Mouse (Mus musculus) hematopoietic stem cell, adult 5-6 weeks (primary cell): ENCODE measurements around the gene 4921504E06Rik. TPM values are rescaled to one million over a fixed set of nuclear protein-coding genes. Genes with fewer than 3 reads are reported as not detected.

Source experiments
- ATAC-seq, 2 experiments: fragments of 125-278 bp in 1 of 2; replicated peaks in 1 of 2; 2 replicates each; pipeline ENCODE4 v1.8.0; 2016 to 2017; ENCODE audit warnings: inconsistent platforms in 2 of 2, mild to moderate bottlenecking in 2 of 2, moderate number of reproducible peaks in 2 of 2, low read depth in 1 of 2, moderate TSS enrichment in 1 of 2; ENCODE audit not compliant: low FRiP score in 2 of 2, poor library complexity in 2 of 2, severe bottlenecking in 2 of 2, insufficient read depth in 1 of 2, low TSS enrichment in 1 of 2
- total RNA-seq: library from RNA; stranded (forward); fragments of 172-1452, 232-1000 nt; gene quantifications from 2 replicates; pipeline ENCODE4 v1.2.3, GENCODE M21; 2017

4921504E06Rik gene
- total RNA-seq, 1 experiment from 2014 or later, result not detected

DNA sequence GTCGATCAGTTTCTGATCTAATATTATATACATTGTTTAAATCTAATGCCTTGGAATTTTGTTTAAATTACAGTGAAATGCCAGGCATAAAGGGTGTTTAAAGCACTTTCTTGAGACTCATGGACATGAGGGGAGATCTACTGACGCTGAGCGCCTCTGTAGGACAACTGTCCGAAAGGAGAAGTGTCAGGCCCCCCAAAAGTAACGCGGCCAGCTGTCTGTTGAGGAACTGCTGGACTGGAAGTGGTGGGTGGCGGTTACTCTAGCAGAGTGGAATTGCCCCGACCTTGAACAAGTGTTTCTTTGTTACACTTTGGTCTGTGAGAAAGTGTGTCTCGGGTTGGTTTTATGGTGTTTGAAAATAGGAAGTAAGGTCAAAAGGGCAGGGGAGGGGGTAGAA is 109.4 kb downstream of the 4921504E06Rik start:
- no peak for ATAC-seq

DNA sequence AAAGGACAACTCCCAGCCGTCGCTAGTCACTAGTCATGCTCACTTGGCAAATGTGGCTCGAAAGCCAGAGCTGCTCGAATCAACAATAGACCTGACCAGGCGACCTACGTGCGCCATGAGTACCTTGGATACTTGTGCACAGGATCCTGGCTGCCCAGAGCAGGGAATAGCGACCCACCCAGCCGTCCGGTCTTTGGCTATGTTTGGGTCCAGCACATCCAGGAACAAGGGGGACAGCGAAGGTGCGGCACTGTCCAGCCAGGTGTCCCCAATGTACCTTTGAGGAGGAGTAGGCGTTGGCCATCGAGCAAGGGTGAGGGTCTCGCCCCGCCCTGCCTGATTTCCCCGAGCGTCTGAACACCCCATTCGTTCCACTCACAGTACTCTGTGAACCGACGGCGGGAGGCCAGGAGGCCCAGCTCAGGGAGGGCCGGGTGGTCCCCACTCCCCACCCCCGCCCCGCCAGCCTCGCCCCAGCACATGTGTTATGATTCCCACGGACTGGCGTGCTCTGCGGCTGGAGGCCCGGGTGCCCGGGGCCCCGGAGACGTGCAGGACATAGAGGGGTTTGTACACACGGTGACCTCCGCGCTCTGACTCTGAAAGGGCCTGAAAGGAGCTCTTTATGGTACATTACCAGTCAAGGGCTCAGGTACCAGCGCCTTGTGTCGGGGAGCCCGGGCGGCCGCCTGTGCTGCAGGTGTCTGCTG is 121.9 kb downstream of the 4921504E06Rik start:
- ATAC-seq, result no peak

DNA sequence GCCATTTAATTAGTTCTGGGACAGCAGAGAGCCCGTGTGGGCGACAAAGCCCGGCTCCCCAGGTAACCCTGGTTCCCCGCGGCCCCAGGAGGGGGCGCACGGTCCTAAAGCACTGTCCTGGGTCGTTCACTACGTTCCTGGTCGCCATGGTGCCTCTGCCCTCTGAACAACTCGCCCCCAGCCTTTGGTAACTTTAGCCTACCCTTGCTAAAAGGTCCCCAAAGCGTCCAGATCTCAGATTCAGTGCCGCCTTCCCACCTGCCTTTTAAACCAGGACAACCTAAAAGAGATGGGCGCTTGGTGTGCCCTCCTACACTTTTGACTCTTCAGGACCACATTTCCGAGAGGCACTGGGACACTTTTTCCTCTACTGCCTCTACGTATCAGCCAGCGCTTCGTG is 122.5 kb downstream of the 4921504E06Rik start:
- ATAC-seq, result no peak

DNA sequence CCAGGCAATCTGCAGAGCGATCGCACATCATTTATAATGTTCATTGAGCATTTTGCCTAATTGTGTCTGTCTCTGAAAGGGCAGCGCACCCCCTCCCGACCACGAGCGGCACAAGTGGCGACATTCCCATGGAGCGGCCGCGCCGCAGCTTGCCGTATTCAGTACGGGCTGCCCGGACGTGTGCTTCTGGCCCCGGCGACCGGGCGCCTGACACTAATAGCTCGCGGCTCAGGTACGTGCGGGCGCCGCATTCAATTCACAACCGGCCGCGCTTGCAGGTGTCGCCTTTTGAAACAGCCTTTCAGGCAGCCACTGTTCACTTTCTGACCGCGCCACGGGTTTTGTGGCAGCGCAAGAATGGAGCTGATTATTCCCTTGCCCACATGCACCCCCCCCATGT is 123.0 kb downstream of the 4921504E06Rik start:
- ATAC-seq, result no peak

DNA sequence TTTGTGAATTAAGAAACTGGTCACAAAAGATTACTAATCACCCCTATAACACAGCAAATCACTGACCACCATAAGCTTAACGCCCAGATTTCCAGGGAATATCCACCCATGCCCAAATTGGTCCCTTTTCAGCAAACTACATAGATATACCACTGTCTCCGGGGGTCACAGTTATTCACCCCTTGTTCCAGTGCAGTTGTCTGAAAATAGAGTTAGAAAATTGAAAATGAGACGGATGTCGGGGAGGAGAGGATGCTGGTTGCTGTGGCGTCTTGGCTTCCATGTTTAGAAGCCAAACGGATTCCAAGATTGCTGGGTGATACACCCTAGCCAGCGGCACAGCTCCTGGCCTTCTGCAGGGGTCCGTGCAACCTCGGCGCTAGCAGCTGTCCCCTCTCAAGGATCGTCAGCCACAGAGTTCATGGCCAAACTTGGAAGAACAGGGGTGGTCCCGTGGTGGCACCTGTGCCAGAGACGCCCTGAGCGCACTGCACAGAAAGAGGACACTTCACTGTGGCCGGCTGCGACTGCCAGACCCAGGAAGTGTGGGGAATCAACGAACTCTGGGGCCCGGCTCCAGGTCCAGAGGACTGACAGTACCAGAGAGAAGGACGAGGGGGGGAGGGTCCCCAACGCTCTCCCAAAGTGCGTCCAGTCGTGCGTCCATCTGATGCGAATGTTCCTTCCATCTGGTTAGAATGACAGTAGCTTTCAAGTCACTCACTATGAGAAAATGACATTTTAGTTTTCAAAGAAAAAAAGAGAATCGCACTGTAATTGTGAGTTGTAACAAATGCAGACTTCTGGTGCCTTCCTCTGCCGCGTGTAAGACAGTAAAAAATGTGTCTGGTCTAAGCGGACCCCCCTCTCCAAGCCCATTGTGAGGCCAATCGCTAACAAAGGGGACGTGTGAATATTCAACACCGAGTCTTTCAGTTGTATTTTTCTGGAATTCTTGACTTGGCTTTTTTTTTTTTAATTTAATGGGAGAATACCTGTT is 123.7 kb downstream of the 4921504E06Rik start:
- ATAC-seq, result no peak

DNA sequence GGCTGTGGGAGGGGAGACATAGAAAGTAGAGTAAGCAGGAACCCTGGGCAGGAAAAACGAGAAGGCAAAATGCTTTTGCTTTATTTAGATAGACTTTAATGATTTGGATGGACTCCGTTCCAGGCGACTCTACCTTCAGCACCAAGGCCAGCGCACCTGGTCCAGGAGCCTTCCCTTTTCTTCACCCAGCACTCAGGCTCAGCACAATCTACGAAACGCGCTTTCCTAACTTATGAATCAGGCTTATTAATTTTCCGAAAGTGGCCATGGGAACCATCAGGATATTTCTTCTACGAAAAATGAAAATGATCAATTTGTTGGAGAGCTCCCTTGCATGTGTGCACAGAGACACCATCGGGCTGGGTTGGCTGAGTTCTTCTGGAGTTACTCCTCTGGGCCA is 124.7 kb downstream of the 4921504E06Rik start:
- ATAC-seq, result peak; percentile 83 to 93

DNA sequence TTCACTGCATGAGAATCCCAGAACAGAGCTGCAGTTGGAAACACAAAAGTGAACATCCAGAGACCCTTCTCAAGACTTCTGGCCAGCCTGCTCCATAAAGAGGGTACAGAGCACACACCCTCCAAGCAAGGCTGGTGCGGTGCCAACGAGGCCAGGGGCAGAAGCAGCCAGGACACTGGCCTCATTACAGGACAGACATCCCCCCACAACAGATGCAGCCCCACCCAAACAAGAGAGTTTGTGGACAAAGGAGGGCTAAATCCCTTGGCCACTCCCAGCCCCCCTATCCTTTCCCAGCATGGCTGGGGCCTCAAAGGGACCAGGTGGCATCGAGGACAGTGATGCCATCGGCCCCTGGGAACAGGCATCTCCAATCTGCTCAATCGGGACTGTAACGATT is 130.6 kb downstream of the 4921504E06Rik start:
- no peak for ATAC-seq

DNA sequence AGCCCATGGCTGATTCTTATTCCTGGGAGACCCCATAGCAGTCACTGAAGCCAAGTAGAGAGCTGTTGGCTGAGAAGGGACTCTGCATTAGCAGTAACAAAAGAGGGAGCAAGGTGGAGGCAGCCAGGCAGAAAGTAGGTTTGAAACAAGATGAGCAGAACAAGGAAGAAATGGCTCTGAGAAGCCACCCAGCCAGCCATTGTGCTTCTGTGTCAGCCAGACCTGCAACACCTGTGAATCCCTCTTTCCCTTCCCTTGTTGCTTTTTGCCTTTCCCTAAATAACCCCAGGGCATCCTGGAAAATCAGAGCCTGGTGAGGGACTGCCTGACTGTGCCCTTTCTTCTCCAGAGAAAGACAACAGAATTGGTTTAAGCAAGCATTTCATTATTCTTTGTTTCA is 131.5 kb downstream of the 4921504E06Rik start:
- ATAC-seq, result no peak

DNA sequence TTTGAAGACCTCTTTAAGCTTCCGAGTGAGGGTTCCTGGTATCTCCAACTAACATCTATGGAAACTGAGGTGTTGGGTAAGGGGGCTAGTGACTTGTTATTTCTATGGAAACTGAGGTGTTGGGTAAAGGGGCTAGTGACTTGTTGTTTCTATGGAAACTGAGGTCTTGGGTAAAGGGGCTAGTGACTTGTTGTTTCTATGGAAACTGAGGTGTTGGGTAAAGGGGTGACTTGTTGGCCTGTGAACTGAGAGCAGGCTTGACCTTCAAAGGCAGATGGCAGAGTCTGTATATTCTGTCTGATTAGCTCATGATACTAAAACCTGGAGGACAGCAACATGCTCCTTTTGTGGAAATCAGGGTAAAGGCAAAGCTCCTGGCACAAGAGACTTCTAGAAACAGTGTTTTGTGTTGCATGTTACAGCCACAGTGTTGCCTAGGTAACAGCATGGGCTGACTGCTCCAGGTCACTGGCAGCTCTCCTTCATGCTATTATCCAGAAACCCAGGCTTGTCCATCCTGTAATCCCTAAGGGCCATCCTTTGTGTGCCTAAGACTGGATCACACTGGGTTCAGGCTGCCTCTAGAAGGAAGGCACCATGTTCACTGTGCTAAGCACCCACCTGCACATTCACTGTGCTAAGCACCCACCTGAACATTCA is 133.9 kb downstream of the 4921504E06Rik start:
- no peak for ATAC-seq

DNA sequence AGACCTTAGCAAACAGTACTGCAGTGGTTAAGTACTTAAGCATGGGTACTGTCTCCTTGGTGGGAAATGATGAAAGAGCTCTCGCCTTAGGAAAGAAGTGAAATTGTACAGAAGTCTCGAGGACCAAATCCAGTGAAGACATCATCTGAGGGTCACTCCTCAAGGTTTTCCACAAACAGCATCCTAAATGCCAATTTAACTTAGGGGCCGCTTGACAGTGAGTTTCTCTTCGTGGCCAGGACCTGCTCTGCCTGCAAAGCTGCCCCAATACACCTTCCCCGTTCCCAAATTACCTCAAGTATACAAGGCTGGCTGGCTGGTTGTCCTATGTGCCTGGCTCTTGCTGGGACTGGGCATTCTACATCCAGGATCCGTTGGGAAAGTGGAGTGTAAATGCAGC is 137.6 kb downstream of the 4921504E06Rik start:
- no peak for ATAC-seq

DNA sequence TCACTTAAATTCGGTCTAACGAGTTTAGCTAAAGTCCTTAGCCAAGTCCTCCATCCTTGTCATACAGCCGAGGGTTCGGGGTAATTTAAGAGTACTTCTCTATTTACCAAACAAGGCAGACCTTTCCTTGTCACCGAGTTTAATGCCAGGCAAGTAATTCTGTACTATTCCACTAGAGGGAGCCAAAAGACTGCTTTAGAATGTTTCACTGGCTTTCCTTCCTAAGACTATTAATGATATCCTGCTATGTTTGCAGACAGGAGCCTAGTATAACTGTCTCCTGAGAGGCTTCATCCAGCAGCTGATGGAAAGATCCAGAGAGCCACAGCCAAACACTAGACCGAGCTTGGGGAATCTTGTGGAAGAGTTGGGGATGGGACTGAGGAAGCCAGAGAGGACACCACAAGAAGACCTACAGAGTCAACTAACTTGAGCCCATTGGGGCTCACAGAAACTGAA is 138.6 kb downstream of the 4921504E06Rik start:
- ATAC-seq, result peak; percentile 83 to 89

DNA sequence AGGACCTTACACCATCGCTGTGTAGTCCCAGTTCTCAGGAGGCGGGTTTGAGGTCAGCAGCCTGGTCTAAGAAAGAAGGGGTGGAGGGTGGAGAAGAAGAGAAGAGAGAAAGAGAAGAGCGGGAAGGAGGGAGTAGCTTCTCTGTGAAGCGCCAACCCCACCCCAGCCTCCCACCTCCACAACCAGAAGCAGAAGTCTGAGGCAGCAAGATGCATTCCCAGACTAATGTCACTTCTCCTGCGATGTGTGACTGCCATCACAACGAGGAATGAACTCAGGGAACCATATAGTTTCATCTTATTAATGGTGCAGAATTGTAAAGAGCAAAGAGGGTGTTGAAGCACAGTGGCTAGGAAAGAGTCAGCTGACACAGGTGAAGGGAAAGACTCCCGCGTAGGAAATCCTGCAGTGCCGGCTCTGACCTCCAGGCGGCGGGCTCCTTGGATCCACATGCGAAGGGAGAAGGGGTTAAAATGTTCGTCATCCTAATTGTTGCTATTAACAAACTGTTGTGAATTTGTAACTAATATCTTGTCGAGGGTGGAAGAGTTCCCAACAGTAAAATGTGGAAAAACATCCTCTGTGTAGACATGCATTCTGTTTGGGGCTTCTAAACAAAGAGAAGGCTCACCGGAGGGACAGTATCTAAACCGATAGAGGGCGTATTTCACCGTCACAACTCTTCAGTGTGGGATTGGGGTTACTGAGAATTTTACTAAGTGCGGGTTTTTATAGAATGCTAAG is 139.3 kb downstream of the 4921504E06Rik start:
- ATAC-seq, result peak; percentile 55 to 63

Other genes with a start within 250 kb of the 4921504E06Rik start
- 32.8 and 32.9 TPM in 2 replicates for gene Msrb2, start 182.5 kb downstream of the 4921504E06Rik start, total RNA-seq
- gene Ptf1a, start 108.3 kb downstream of the 4921504E06Rik start, total RNA-seq, result not detected in 2 replicates
- 7.3 and 11.1 TPM in 2 replicates for gene Otud1, start 103.8 kb upstream of the 4921504E06Rik start, total RNA-seq